Mouse (Mus musculus): ENCODE results near the gene Arhgef2.

- TF ChIP-seq CTCF (IDR thresholded peaks at IDR 0.05; ENCODE audit: low read depth, low read length): no peak
- no peak for TF ChIP-seq POLR2A (IDR thresholded peaks at IDR 0.05; ENCODE audit: borderline replicate concordance, low read depth, low read length)
These were observed 25.1 kb downstream of the Arhgef2 start for GRCm38 (mm10) chr3:88630849-88631341.
